Mouse (Mus musculus) hindbrain, postnatal 0 days (tissue): ENCODE data around the gene Mrpl18. TPM values are rescaled to one million over a fixed set of nuclear protein-coding genes. Genes with fewer than 3 reads are reported as not detected.

Source experiments
- ATAC-seq: fragments of 200-750 bp; cut with Nextera tagmentation; 2 replicates; pipeline ENCODE4 v1.8.0; 2017; ENCODE audit warnings: mild to moderate bottlenecking, moderate TSS enrichment, moderate library complexity
- DNase-seq: peaks from one replicate; pipeline ENCODE4 v3.0.0-alpha.2; 2015; ENCODE audit warnings: low spot score
- H3K27ac ChIP-seq: fragments of 300-500 bp; sonication (generic); 2 replicates; pipeline ENCODE4 v1.5.1; 2014; ENCODE audit warnings: mild to moderate bottlenecking
- H3K27me3 ChIP-seq: fragments of 300-500 bp; sonication (generic); 2 replicates; pipeline ENCODE4 v1.6.1; 2014; ENCODE audit warnings: low read length, mixed read lengths; ENCODE audit not compliant: insufficient read depth
- H3K36me3 ChIP-seq: fragments of 300-500 bp; sonication (generic); 2 replicates; pipeline ENCODE4 v1.6.1; 2014; ENCODE audit warnings: low read length, mixed read lengths; ENCODE audit not compliant: insufficient read depth
- H3K4me1 ChIP-seq: fragments of 300-500 bp; sonication (generic); 2 replicates; pipeline ENCODE4 v1.6.1; 2014; ENCODE audit warnings: antibody characterized with exemption, low read length, mixed read lengths; ENCODE audit not compliant: insufficient read depth
- H3K4me2 ChIP-seq: fragments of 300-500 bp; sonication (generic); 2 replicates; pipeline ENCODE4 v1.6.1; 2014; ENCODE audit warnings: low read depth, mild to moderate bottlenecking, low read length, moderate library complexity, mixed read lengths
- H3K4me3 ChIP-seq: fragments of 300-500 bp; sonication (generic); 2 replicates; pipeline ENCODE4 v1.5.1; 2014; ENCODE audit warnings: low read length
- H3K9ac ChIP-seq: fragments of 300-500 bp; sonication (generic); replicated peaks from 2 replicates; pipeline ENCODE4 v1.6.1; 2014; ENCODE audit warnings: mild to moderate bottlenecking, low read length, moderate library complexity, mixed read lengths
- H3K9me3 ChIP-seq: fragments of 300-500 bp; sonication (generic); 2 replicates; pipeline ENCODE4 v1.6.1; 2016; ENCODE audit warnings: low read length, mixed read lengths
- CTCF ChIP-seq: IDR thresholded peaks from 2 replicates; pipeline ENCODE4 v1.5.1; 2016; ENCODE audit warnings: antibody characterized with exemption, control low read depth, low read depth
- WGBS: fragments of 180-500 bp; shearing (Covaris S2); extraction: QIAGEN DNeasy Blood & Tissue Kit; methylation state at CpG from one replicate; pipeline ENCODE4 v1.1.7; 2014; 5-methylcytosine and 5-hydroxymethylcytosine counted together
- polyA plus RNA-seq: library from polyadenylated mRNA; unstranded; fragments of >200 nt; fragmentation: Nextera tagmentation; extraction: Ambion mirVana; gene quantifications from 2 replicates; pipeline ENCODE4 v1.2.1, GENCODE M21; 2015
- total RNA-seq: library from RNA; depleted of rRNA; stranded (reverse); fragments of >200 nt; gene quantifications from 2 replicates; pipeline ENCODE4 v1.2.3, GENCODE M21; 2014

Mrpl18 gene
- total and polyA plus RNA-seq, 2 experiments from 2014 or later: 46.9 to 116 TPM

- no peak for TF ChIP-seq CTCF
- DNase-seq: no peak
- H3K4me2 ChIP-seq: no peak overlapping the region
Observed at GRCm38 (mm10) chr17:12910391-12910790, 5.8 kb downstream of the Mrpl18 start.

GRCm38 (mm10) chr17:12909361-12910280, 6.5 kb downstream of the Mrpl18 start, which contains the start of gene Pnldc1:
Gene Pnldc1 (minus strand): TSS chr17:12910230.
- peaks cover 18% of the 10 kb centered on the region for H3K36me3 ChIP-seq
- H3K9ac ChIP-seq: no peak within 1 kb of the TSS
- H3K27me3 ChIP-seq: no peaks in the 10 kb centered on the region
- no peak within 1 kb of the TSS for H3K27ac ChIP-seq
- H3K9me3 ChIP-seq: no peaks in the 10 kb centered on the region
- H3K4me1 ChIP-seq: no peaks in the 10 kb centered on the region
- no peak for DNase-seq
- no peak within 1 kb of the TSS for H3K4me3 ChIP-seq
- TF ChIP-seq CTCF: no peak
- no peak for ATAC-seq
- no peak within 1 kb of the TSS for H3K4me2 ChIP-seq
- WGBS: 85% methylated on average over 35 of the region's 35 CpGs

More at GRCm38 (mm10) chr17:12910391-12910790, 5.8 kb downstream of the Mrpl18 start:
- no peaks in the 10 kb centered on the region for H3K27me3 ChIP-seq
- 0 out of 2 replicates have a peak, but pooled peaks cover 4% of the 10 kb centered on the region for H3K4me1 ChIP-seq
- ATAC-seq: no peak
- H3K4me3 ChIP-seq: no peak overlapping the region
- H3K9me3 ChIP-seq: no peaks in the 10 kb centered on the region
- no peak overlapping the region for H3K9ac ChIP-seq
- WGBS: 89% methylated on average over 8 of the region's 8 CpGs
- H3K36me3 ChIP-seq: peaks cover 18% of the 10 kb centered on the region
- H3K27ac ChIP-seq: no peak overlapping the region

GRCm38 (mm10) chr17:12906436-12906835, 9.7 kb downstream of the Mrpl18 start:
- 92% methylated on average over 9 of the region's 9 CpGs for WGBS
- Histone ChIP-seq H3K4me2 (no peak overlapping the region), H3K4me3 (no peak overlapping the region), H3K27ac (no peak overlapping the region), H3K9me3 (no peaks in the 10 kb centered on the region), H3K36me3 (peaks cover 6% of the 10 kb centered on the region; the same call in 1 of the 2 replicates), H3K27me3 (no peaks in the 10 kb centered on the region), H3K4me1 (no peaks in the 10 kb centered on the region), H3K9ac (no peak overlapping the region)
- ATAC-seq: no peak
- DNase-seq: no peak
- no peak for TF ChIP-seq CTCF

GRCm38 (mm10) chr17:12905810-12906209, 10.3 kb downstream of the Mrpl18 start:
- Histone ChIP-seq H3K27me3 (no peaks in the 10 kb centered on the region), H3K4me2 (no peak overlapping the region), H3K36me3 (peaks cover 6% of the 10 kb centered on the region; the same call in 1 of the 2 replicates), H3K4me3 (no peak overlapping the region), H3K9ac (no peak overlapping the region), H3K9me3 (no peaks in the 10 kb centered on the region), H3K4me1 (no peaks in the 10 kb centered on the region), H3K27ac (no peak overlapping the region)
- 87% methylated on average over 4 of the region's 4 CpGs for WGBS
- TF ChIP-seq CTCF: no peak
- no peak for DNase-seq
- no peak for ATAC-seq

- 0 out of 2 replicates have a peak, but pooled peaks cover 4% of the 10 kb centered on the region for H3K36me3 ChIP-seq
- DNase-seq (no peak), ATAC-seq (no peak)
- H3K4me1 ChIP-seq: no peaks in the 10 kb centered on the region
- H3K27ac ChIP-seq: no peak overlapping the region
- TF ChIP-seq CTCF: no peak
- no peaks in the 10 kb centered on the region for H3K9me3 ChIP-seq
- H3K27me3 ChIP-seq: no peaks in the 10 kb centered on the region
- 75% methylated on average over 1 of the region's 1 CpGs for WGBS
- H3K9ac ChIP-seq: no peak overlapping the region
- H3K4me3 ChIP-seq: no peak overlapping the region
- no peak overlapping the region for H3K4me2 ChIP-seq
Observed at GRCm38 (mm10) chr17:12904349-12904748, 11.8 kb downstream of the Mrpl18 start.

GRCm38 (mm10) chr17:12903372-12904333, 12.5 kb downstream of the Mrpl18 start:
- H3K4me3 ChIP-seq: no peak overlapping the region
- no peak overlapping the region for H3K4me2 ChIP-seq
- H3K9ac ChIP-seq: no peak overlapping the region
- H3K4me1 ChIP-seq: no peaks in the 10 kb centered on the region
- DNase-seq (no peak), ATAC-seq (no peak)
- TF ChIP-seq CTCF: no peak
- no peak overlapping the region for H3K27ac ChIP-seq
- H3K9me3 ChIP-seq: no peaks in the 10 kb centered on the region
- H3K36me3 ChIP-seq: 0 out of 2 replicates have a peak, but pooled peaks cover 4% of the 10 kb centered on the region
- 30% methylated on average over 12 of the region's 12 CpGs for WGBS
- no peaks in the 10 kb centered on the region for H3K27me3 ChIP-seq
